Mouse (Mus musculus) hindbrain, embryonic 13.5 days (tissue): ENCODE results near the gene Zmiz1. TPM values are rescaled to one million over a fixed set of nuclear protein-coding genes. Genes with fewer than 3 reads are reported as not detected.

ENCODE experiments used
- ATAC-seq: fragments of 200-750 bp; cut with Nextera tagmentation; 2 replicates; pipeline ENCODE4 v1.8.0; 2017; ENCODE audit warnings: moderate TSS enrichment; ENCODE audit not compliant: low FRiP score
- H3K27ac ChIP-seq: fragments of 300-500 bp; sonication (generic); 2 replicates; pipeline ENCODE4 v1.5.1; 2015; ENCODE audit warnings: inconsistent platforms, mild to moderate bottlenecking, moderate library complexity
- H3K27me3 ChIP-seq: fragments of 300-500 bp; sonication (generic); 2 replicates; pipeline ENCODE4 v1.6.1; 2015; ENCODE audit warnings: mild to moderate bottlenecking, inconsistent platforms
- H3K36me3 ChIP-seq: fragments of 300-500 bp; sonication (generic); 2 replicates; pipeline ENCODE4 v1.6.1; 2015; ENCODE audit warnings: mild to moderate bottlenecking, inconsistent platforms
- H3K4me1 ChIP-seq: fragments of 300-500 bp; sonication (generic); replicated peaks from 2 replicates; pipeline ENCODE4 v1.6.1; 2015; ENCODE audit warnings: inconsistent platforms
- H3K4me2 ChIP-seq: fragments of 300-500 bp; sonication (generic); 2 replicates; pipeline ENCODE4 v1.6.1; 2015; ENCODE audit warnings: inconsistent platforms, mild to moderate bottlenecking, moderate library complexity
- H3K4me3 ChIP-seq: fragments of 300-500 bp; sonication (generic); 2 replicates; pipeline ENCODE4 v1.5.1; 2015; ENCODE audit warnings: mild to moderate bottlenecking, inconsistent platforms
- H3K9ac ChIP-seq: fragments of 300-500 bp; sonication (generic); 2 replicates; pipeline ENCODE4 v1.6.1; 2015; ENCODE audit warnings: mild to moderate bottlenecking, inconsistent platforms
- H3K9me3 ChIP-seq: fragments of 300-500 bp; sonication (generic); 2 replicates; pipeline ENCODE4 v1.6.1; 2016; ENCODE audit warnings: inconsistent platforms
- WGBS: fragments of 180-500 bp; shearing (Covaris S2); methylation state at CpG from one replicate; pipeline ENCODE4 v1.1.7; 2015; 5-methylcytosine and 5-hydroxymethylcytosine counted together
- polyA plus RNA-seq: library from polyadenylated mRNA; unstranded; fragments of >200 nt; fragmentation: Nextera tagmentation; extraction: Ambion mirVana; gene quantifications from 2 replicates; pipeline ENCODE4 v1.2.1, GENCODE M21; 2015

Zmiz1 gene
- polyA plus RNA-seq, 1 experiment from 2014 or later: 58.5 TPM

DNA sequence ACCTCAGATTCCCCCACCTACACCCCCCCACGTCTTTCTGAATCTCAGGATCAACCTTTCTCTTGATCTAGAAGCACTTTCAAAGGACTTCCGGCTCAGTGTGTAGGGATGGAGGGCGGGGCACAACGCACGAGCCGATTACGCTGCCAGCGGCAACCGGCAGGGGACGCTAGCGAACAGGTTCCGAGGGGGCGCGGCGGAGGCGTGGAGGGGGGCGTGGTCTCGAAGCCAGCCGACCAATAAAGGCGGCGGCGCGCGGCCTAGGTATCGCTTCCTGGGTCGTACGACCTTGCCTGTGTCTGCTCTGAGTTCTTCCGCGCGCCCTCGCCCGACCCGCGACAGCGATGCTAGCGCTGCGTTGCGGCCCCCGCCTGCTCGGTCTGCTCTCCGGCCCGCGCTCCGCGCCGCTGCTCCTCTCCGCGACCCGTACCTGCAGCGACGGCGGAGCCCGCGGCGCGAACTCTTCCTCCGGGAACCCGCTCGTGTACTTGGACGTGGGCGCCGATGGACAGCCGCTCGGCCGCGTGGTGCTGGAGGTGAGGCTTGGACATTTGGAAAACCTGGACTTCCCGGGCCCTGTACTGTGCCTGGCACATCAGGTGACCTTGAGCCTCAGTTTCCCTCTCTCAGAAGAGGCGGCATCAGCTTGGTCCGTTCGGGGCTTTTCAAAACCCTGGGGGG lies 235.0 kb downstream of the Zmiz1 start, which contains the start of gene Ppif:
Gene Ppif (plus strand): TSS at position 267 of the 681 bp plus-strand sequence.
- H3K4me2 ChIP-seq: peak within 1 kb of the TSS; percentile 98
- peak within 1 kb of the TSS; percentile 86 for H3K9ac ChIP-seq
- H3K4me3 ChIP-seq: peak within 1 kb of the TSS; percentile 82
- WGBS: under 1% methylated on average over 66 of the region's 70 CpGs
- peak; percentile 89 for ATAC-seq
- H3K9me3 ChIP-seq: no peaks in the 10 kb centered on the region
- peaks cover 28% of the 10 kb centered on the region for H3K4me1 ChIP-seq
- peaks cover 32% of the 10 kb centered on the region for H3K36me3 ChIP-seq
- H3K27me3 ChIP-seq: no peaks in the 10 kb centered on the region
- peak within 1 kb of the TSS; percentile 66 for H3K27ac ChIP-seq

DNA sequence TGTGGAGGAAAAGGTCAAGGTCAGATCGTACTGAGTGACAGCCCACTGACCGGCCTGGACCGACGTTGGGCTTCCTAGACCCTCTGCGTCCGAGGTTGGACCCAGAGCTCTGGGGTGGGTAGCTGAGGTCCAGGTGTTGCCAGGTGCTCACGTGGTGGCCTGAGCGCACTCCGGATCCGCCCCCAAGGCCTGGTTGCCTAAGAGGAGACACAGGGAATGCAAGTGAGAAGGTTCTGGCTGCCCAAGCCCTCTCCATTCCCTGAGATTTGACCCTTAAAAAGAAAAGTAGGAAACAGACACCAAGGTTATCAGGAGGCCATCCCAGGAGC lies 235.5 kb downstream of the Zmiz1 start:
- peak; percentile 60 for ATAC-seq
- WGBS: 2% methylated on average over 10 of the region's 10 CpGs
- peak overlapping the region; percentile 64; the same call in 1 of the 2 replicates for H3K27ac ChIP-seq

DNA sequence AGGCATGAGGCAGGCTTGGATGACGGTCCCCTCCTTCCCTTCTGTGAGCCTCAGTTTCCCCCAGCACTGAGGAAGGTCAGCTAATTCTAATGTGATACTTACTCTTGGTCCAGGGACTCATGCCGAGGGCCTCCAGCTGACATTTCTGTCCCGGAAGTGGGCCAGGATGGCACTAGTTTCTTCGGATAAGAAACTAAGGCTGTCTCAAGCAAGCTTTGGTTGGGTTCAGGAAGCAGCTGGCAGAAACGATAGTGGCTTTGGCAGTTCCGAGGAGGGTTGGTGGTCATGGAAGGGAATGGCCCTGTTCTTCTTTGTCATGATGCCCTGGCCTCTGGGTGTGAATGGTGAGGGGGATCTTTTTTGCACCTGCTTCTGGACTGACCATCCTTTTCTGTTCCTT lies 236.1 kb downstream of the Zmiz1 start:
- ATAC-seq: no peak
- Histone ChIP-seq H3K27me3 (no peaks in the 10 kb centered on the region), H3K27ac (no peak overlapping the region), H3K9me3 (no peaks in the 10 kb centered on the region), H3K4me2 (peak overlapping the region; percentile 98), H3K4me1 (peaks cover 28% of the 10 kb centered on the region), H3K36me3 (peaks cover 43% of the 10 kb centered on the region), H3K9ac (peak overlapping the region; percentile 86), H3K4me3 (peak overlapping the region; percentile 82)
- WGBS: 72% methylated on average over 6 of the region's 6 CpGs

More for the DNA sequence above, 235.5 kb downstream of the Zmiz1 start:
- Histone ChIP-seq H3K36me3 (peaks cover 37% of the 10 kb centered on the region), H3K9ac (peak overlapping the region; percentile 86), H3K4me2 (peak overlapping the region; percentile 98), H3K9me3 (no peaks in the 10 kb centered on the region), H3K27me3 (no peaks in the 10 kb centered on the region), H3K4me1 (peaks cover 28% of the 10 kb centered on the region), H3K4me3 (peak overlapping the region; percentile 82)

DNA sequence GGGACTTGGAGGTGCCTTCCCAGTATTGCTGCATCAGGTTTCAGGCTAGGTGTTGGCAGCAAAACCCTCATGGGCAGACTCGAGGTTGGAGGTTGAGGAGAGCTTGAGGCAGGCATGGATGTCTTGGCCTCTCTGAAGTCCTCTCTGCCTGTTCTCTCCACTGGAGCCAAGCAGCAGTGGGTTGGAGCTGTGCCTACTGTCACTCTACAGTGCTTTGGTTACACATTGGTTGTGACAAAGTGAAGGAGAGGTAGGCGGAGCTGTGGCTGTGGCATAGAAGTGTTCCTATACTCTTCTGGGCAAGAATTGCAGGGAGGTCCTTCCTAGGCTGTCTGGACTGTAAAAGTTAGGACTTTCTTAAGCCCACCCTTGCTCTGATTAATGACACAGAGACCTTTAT lies 237.4 kb downstream of the Zmiz1 start:
- Histone ChIP-seq H3K4me2 (no peak overlapping the region), H3K27me3 (no peaks in the 10 kb centered on the region), H3K27ac (no peak overlapping the region), H3K9ac (no peak overlapping the region), H3K9me3 (no peaks in the 10 kb centered on the region), H3K4me3 (no peak overlapping the region), H3K36me3 (peaks cover 44% of the 10 kb centered on the region), H3K4me1 (peaks cover 28% of the 10 kb centered on the region)
- ATAC-seq: no peak
- 78% methylated on average over 2 of the region's 2 CpGs for WGBS

DNA sequence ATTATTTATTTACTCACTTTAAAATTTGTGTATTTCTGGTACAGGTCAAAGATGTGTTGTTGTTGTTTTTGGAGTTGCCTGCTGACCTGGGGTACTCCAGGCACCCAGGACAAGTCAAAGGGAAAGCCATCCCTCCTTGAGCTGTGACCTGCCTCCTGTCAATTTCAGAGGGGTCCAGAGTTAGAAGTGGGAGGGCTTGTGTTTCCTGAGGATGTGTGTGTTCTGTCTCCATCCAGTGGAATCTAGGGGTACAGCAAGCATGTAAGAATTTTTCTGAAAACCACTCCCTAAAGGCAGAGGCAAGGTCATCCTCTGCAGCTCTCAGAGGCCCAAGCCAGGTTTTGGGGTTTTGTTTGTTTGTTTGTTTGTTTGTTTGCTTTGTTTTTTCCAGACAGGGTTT lies 243.0 kb downstream of the Zmiz1 start:
- no peak overlapping the region for H3K27ac ChIP-seq
- peaks cover 31% of the 10 kb centered on the region for H3K36me3 ChIP-seq
- no peaks in the 10 kb centered on the region for H3K27me3 ChIP-seq
- peak; percentile 32; the same call in 1 of the 2 replicates for ATAC-seq
- H3K4me3 ChIP-seq: no peak overlapping the region
- no peaks in the 10 kb centered on the region for H3K4me1 ChIP-seq
- H3K9ac ChIP-seq: no peak overlapping the region
- no peaks in the 10 kb centered on the region for H3K9me3 ChIP-seq
- no peak overlapping the region for H3K4me2 ChIP-seq

DNA sequence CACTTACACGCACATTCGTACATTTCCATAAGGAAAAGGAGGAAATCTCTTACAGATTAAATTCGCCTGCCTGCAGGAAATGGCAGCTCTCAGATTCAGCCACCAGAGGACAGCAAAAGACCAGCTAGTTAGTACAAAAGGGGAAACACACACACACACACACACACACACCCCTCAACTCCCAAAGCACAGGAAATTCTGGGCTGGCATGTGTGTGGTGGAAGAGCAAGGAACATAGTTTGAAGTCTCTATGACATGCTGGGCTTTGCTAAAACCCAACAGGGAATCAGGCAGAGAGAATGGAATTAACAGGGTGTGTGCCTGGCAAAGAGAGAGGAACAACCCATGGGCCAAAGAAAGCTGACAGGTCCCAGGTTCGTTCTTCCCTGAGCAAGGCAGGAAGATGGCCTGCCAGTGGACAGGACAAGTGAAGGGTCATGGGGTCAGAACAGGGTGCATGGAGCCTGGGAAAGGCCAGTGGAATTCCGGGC lies 248.8 kb downstream of the Zmiz1 start:
- Histone ChIP-seq H3K27me3 (no peaks in the 10 kb centered on the region), H3K9me3 (no peaks in the 10 kb centered on the region), H3K4me1 (peaks cover 32% of the 10 kb centered on the region), H3K36me3 (no peaks in the 10 kb centered on the region), H3K4me3 (no peak overlapping the region), H3K27ac (no peak overlapping the region), H3K4me2 (no peak overlapping the region), H3K9ac (no peak overlapping the region)
- ATAC-seq: no peak
- 62% methylated on average over 5 of the region's 5 CpGs for WGBS

DNA sequence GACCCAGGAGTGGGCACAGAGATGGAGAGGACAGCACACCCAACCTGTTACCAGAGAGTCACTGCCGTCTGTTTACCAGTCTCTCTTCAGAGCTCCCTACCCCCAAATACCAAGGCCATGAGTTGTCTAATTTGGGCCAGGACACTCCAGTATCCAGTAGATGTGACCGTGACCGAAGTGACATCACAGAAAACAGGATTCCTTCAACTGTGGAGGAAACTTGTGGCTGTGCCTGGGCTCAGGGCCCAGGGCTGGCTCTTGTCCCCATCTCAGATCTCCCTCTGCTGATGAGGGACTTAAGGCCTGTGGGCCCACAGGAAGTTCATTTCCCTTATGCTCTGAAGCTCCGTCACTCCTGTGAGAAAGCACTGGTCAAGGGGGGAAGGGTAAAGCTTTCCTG lies 249.5 kb downstream of the Zmiz1 start:
- H3K4me3 ChIP-seq: no peak overlapping the region
- 0 out of 2 replicates have a peak overlapping the region, but pooled peaks have one; percentile 19 for H3K9ac ChIP-seq
- H3K36me3 ChIP-seq: no peaks in the 10 kb centered on the region
- no peaks in the 10 kb centered on the region for H3K9me3 ChIP-seq
- WGBS: 75% methylated on average over 4 of the region's 4 CpGs
- H3K4me2 ChIP-seq: no peak overlapping the region
- ATAC-seq: no peak
- peaks cover 32% of the 10 kb centered on the region for H3K4me1 ChIP-seq
- H3K27me3 ChIP-seq: no peaks in the 10 kb centered on the region
- H3K27ac ChIP-seq: no peak overlapping the region

DNA sequence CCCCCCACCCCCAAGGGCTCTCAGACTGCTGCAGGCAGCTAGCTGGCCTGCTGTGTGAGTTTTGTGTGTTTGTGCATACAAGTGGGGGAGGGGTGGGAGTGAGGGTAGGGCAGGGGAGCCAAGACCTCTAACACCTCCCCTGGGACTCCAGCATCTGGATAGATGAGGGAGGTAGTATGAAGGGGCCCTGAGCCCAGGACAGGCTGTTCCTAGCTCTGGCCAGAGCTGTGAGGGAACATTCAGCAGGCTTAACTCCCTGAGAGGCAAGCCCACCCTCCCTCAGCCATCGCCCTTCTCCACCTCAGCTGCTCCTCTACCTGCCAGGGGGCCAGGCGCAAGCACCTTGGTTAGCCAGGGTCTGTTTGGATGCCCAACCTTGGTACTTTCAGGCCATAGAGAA lies 249.9 kb downstream of the Zmiz1 start:
- Histone ChIP-seq H3K9me3 (no peaks in the 10 kb centered on the region), H3K27ac (no peak overlapping the region), H3K36me3 (no peaks in the 10 kb centered on the region), H3K4me1 (peaks cover 32% of the 10 kb centered on the region), H3K9ac (peak overlapping the region; percentile 19; the same call in 1 of the 2 replicates), H3K4me2 (no peak overlapping the region), H3K27me3 (no peaks in the 10 kb centered on the region), H3K4me3 (no peak overlapping the region)
- WGBS: 82% methylated on average over 2 of the region's 2 CpGs
- no peak for ATAC-seq

DNA sequence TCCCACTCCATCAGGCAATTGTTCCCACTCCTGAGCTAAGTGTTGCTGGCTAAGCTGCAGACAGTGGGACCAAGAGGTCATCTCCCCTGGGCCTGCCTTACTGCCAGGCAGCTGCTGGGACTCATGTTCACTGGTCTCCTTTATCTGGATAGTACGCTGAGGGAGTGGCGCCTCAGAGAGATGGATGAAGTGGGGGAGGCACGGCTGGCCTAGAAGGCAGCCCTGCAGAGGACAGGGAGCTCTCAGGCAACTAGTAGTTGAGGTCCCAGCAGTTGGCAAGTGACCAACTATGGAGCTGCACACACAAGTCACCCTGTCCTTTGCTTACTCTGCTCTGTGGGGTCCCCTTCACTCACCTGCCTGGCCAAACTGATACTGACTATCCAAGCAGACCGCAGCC lies 251.1 kb downstream of the Zmiz1 start:
- Histone ChIP-seq H3K27me3 (no peaks in the 10 kb centered on the region), H3K9me3 (no peaks in the 10 kb centered on the region), H3K4me3 (no peak overlapping the region), H3K27ac (no peak overlapping the region), H3K36me3 (no peaks in the 10 kb centered on the region), H3K9ac (no peak overlapping the region), H3K4me1 (peaks cover 32% of the 10 kb centered on the region), H3K4me2 (no peak overlapping the region)
- 65% methylated on average over 4 of the region's 4 CpGs for WGBS
- no peak for ATAC-seq

DNA sequence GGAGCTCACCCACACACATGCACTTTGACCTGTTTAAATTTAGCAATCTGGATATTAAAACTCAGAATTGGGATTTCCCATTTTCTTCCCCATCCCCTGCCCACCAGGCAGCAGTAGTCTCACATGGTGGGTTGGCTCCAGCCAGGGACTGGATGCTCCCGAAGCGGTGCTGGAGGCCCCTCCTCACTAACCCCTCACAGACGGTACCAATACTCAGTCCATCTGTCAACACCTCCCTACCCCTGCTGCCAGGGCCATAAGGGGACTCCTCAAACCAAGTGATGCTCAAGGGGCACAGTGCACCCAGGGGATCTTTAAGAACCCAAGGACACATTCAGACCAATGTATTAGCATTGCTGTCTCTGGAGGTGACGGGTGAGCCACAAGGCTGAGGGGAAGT lies 251.7 kb downstream of the Zmiz1 start:
- H3K4me1 ChIP-seq: peaks cover 32% of the 10 kb centered on the region
- no peak overlapping the region for H3K9ac ChIP-seq
- 79% methylated on average over 4 of the region's 4 CpGs for WGBS
- no peaks in the 10 kb centered on the region for H3K36me3 ChIP-seq
- ATAC-seq: no peak
- H3K4me3 ChIP-seq: no peak overlapping the region
- no peak overlapping the region for H3K4me2 ChIP-seq
- no peak overlapping the region for H3K27ac ChIP-seq
- no peaks in the 10 kb centered on the region for H3K9me3 ChIP-seq
- no peaks in the 10 kb centered on the region for H3K27me3 ChIP-seq

DNA sequence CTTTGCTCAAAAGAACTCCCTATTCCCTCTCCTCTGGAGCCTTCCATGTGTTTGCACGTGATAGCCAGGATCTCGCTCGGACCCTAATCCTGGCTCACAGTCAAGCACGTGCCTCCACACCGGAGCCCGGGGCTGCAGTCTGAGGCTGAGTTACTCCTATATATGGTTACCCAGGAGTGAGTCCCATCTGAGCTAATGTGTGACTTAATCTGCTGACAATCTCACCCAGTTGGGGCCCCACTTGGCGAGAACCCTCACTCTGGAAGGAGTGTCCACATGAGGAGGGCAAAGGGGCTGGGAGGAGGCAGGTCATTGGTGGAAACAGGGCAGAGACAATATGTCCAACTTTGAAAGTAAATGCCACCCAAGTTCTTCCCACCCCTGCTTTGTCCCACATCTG lies 252.2 kb downstream of the Zmiz1 start:
- no peaks in the 10 kb centered on the region for H3K36me3 ChIP-seq
- H3K9ac ChIP-seq: no peak overlapping the region
- ATAC-seq: no peak
- H3K4me1 ChIP-seq: peaks cover 32% of the 10 kb centered on the region
- no peak overlapping the region for H3K4me3 ChIP-seq
- H3K4me2 ChIP-seq: no peak overlapping the region
- WGBS: 73% methylated on average over 7 of the region's 7 CpGs
- no peak overlapping the region for H3K27ac ChIP-seq
- no peaks in the 10 kb centered on the region for H3K9me3 ChIP-seq
- H3K27me3 ChIP-seq: no peaks in the 10 kb centered on the region

DNA sequence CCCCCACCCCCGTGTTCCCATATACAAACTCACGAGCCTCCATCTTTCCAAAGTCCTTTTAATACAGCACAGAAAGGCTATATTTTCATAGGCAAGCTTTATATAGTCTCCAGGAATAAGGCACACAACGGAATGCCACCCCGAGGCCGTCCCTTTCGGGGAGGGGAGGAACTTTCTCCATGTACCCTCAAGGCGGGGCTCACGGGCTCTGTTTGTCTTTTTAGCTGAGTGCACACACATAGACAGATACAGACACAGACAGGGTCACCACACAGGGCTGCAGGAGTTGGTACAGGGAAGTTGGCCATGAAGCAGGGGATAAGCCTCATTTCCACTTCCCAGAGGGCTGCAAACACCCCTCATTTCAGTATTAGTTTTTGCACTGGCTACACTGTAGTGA lies 252.6 kb downstream of the Zmiz1 start:
- WGBS: 66% methylated on average over 8 of the region's 8 CpGs
- no peak for ATAC-seq
- no peak overlapping the region for H3K9ac ChIP-seq

DNA sequence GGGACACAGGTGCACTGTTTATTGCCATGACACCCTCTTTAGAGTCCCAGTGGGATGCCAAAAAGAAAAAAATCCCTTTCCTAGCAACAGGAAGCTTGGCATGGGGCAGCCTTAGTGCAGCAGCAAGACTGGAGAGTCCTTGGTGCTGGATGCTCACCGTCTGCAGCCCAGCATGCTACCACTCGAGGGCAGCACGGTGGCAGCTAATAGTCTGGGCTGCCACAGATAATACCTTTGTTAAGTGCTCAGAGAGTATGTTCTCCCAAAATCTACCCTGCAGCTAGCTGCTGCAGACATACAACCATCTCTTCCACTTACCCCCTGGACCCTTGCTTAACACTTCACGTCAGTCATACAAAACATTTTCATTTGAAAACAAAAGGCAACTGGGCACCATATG lies 254.5 kb downstream of the Zmiz1 start:
- peaks cover 36% of the 10 kb centered on the region for H3K4me1 ChIP-seq
- H3K4me3 ChIP-seq: no peak overlapping the region
- no peak overlapping the region for H3K9ac ChIP-seq
- H3K4me2 ChIP-seq: no peak overlapping the region
- peak; percentile 55; the same call in 1 of the 2 replicates for ATAC-seq
- H3K27me3 ChIP-seq: no peaks in the 10 kb centered on the region
- no peak overlapping the region for H3K27ac ChIP-seq
- H3K9me3 ChIP-seq: no peaks in the 10 kb centered on the region
- no peaks in the 10 kb centered on the region for H3K36me3 ChIP-seq
- 13% methylated on average over 4 of the region's 4 CpGs for WGBS

More for the DNA sequence above, 252.6 kb downstream of the Zmiz1 start:
- no peak overlapping the region for H3K4me2 ChIP-seq
- H3K36me3 ChIP-seq: no peaks in the 10 kb centered on the region
- no peaks in the 10 kb centered on the region for H3K27me3 ChIP-seq
- no peaks in the 10 kb centered on the region for H3K9me3 ChIP-seq
- no peak overlapping the region for H3K4me3 ChIP-seq
- peaks cover 32% of the 10 kb centered on the region for H3K4me1 ChIP-seq
- no peak overlapping the region; the same call in 1 of the 2 replicates for H3K27ac ChIP-seq
